Mouse (Mus musculus): ENCODE results near the gene 4930404N11Rik. TPM values are rescaled to one million over a fixed set of nuclear protein-coding genes. Genes with fewer than 3 reads are reported as not detected.

The 4930404N11Rik gene
- 0.82 and 0.91 TPM in 2 replicates for polyA plus RNA-seq (2016; fragmentation: Nextera tagmentation; extraction: Ambion mirVana)

DNA sequence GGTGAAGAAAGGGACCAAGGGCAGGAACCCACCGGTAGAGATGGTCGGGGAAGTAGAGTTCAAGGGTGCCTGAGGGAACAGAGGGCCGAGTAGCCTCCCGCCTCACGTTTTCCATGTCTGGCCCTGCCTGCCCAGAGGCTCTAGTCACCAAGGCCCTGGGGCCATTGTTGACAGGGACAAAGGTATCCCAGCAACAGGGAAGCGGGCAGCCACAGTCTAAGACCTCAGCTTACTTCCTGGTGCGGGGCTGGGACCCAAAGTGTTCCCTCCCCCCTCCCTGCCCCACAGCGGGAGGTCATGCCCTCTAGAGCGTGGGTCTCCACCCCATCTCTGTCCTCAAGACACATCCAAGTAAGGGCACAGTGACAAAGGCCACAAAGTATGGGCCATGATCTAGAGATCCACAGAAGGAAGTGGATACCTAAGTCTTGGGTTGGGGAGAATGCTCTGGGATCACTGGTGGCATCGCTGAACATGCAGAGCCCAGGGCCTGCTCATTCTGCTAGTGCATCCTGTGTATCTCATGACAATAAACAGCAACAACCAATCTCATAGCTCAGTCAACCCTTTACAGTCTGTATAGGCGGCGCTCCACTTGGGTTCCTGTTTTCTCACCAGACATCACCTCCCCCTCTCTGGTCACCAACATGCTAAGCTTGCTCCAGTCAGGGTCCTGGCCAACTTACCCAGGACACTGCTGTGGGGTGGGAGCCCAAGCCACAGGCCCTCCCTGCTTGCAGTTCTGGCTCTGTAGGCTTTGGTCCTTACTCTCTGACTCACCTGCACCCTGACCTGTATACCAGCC lies at the start of gene 4930404N11Rik:
Gene 4930404N11Rik, minus strand, starts transcription at position 145 of the 805 bp plus-strand sequence.
- Histone ChIP-seq H3K27me3 (replicated peaks) (peaks cover 3% of the 10 kb centered on the region; the same call in 1 of the 2 replicates), H3K4me2 (peak within 1 kb of the TSS; percentile 82), H3K27ac (ENCODE audit: poor library complexity, severe bottlenecking) (peak within 1 kb of the TSS; percentile 16), H3K9ac (peak within 1 kb of the TSS; percentile 78), H3K4me3 (peak within 1 kb of the TSS; percentile 49), H3K36me3 (peaks cover 63% of the 10 kb centered on the region), H3K9me3 (replicated peaks) (no peaks in the 10 kb centered on the region), H3K4me1 (replicated peaks) (peaks cover 57% of the 10 kb centered on the region)
- 29% methylated on average over 12 of the region's 12 CpGs for WGBS
- ATAC-seq (ENCODE audit: insufficient number of reproducible peaks, low FRiP score): peak; percentile 1; the same call in 1 of the 2 replicates

- Histone ChIP-seq H3K4me3 (no peak overlapping the region), H3K27ac (ENCODE audit: poor library complexity, severe bottlenecking) (no peak overlapping the region; the same call in 1 of the 2 replicates), H3K27me3 (replicated peaks) (no peaks in the 10 kb centered on the region), H3K9ac (0 out of 2 replicates have a peak overlapping the region, but pooled peaks have one; percentile 54), H3K9me3 (replicated peaks) (no peaks in the 10 kb centered on the region), H3K36me3 (peaks cover 23% of the 10 kb centered on the region), H3K4me1 (replicated peaks) (peaks cover 93% of the 10 kb centered on the region), H3K4me2 (no peak overlapping the region)
- no peak for ATAC-seq (ENCODE audit: insufficient number of reproducible peaks, low FRiP score)
- 76% methylated on average over 5 of the region's 5 CpGs for WGBS
These were observed 49.5 kb upstream of the 4930404N11Rik start for GRCm38 (mm10) chr10:81415146-81415545.

- H3K36me3 ChIP-seq: peaks cover 18% of the 10 kb centered on the region
- peak overlapping the region; percentile 54; the same call in 1 of the 2 replicates for H3K9ac ChIP-seq
- H3K9me3 ChIP-seq (replicated peaks): no peaks in the 10 kb centered on the region
- ATAC-seq (ENCODE audit: insufficient number of reproducible peaks, low FRiP score): no peak
- no peak overlapping the region for H3K4me3 ChIP-seq
- H3K27me3 ChIP-seq (replicated peaks): no peaks in the 10 kb centered on the region
- peaks cover 98% of the 10 kb centered on the region for H3K4me1 ChIP-seq (replicated peaks)
- peak overlapping the region; percentile 92 for H3K27ac ChIP-seq (ENCODE audit: poor library complexity, severe bottlenecking)
- H3K4me2 ChIP-seq: no peak overlapping the region; the same call in 1 of the 2 replicates
These were observed 49.1 kb upstream of the 4930404N11Rik start for GRCm38 (mm10) chr10:81414682-81415081.

- peaks cover 100% of the 10 kb centered on the region for H3K4me1 ChIP-seq (replicated peaks)
- peak overlapping the region; percentile 51 for H3K4me2 ChIP-seq
- WGBS: 31% methylated on average over 26 of the region's 26 CpGs
- peaks cover 10% of the 10 kb centered on the region; the same call in 1 of the 2 replicates for H3K36me3 ChIP-seq
- peak overlapping the region; percentile 92 for H3K27ac ChIP-seq (ENCODE audit: poor library complexity, severe bottlenecking)
- no peaks in the 10 kb centered on the region for H3K9me3 ChIP-seq (replicated peaks)
- no peaks in the 10 kb centered on the region for H3K27me3 ChIP-seq (replicated peaks)
- H3K4me3 ChIP-seq: no peak overlapping the region
- peak overlapping the region; percentile 54 for H3K9ac ChIP-seq
- no peak for ATAC-seq (ENCODE audit: insufficient number of reproducible peaks, low FRiP score)
These were observed 48.0 kb upstream of the 4930404N11Rik start for GRCm38 (mm10) chr10:81413310-81414261.

- peak overlapping the region; percentile 12; the same call in 1 of the 2 replicates for H3K4me2 ChIP-seq
- no peaks in the 10 kb centered on the region for H3K27me3 ChIP-seq (replicated peaks)
- 70% methylated on average over 16 of the region's 16 CpGs for WGBS
- no peaks in the 10 kb centered on the region for H3K9me3 ChIP-seq (replicated peaks)
- no peak overlapping the region for H3K4me3 ChIP-seq
- ATAC-seq (ENCODE audit: insufficient number of reproducible peaks, low FRiP score): no peak
- H3K9ac ChIP-seq: peak overlapping the region; percentile 28
- H3K4me1 ChIP-seq (replicated peaks): peaks cover 100% of the 10 kb centered on the region
- peaks cover 16% of the 10 kb centered on the region; the same call in 1 of the 2 replicates for H3K36me3 ChIP-seq
- H3K27ac ChIP-seq (ENCODE audit: poor library complexity, severe bottlenecking): peak overlapping the region; percentile 92
These were observed 47.1 kb upstream of the 4930404N11Rik start for GRCm38 (mm10) chr10:81412586-81413309.

DNA sequence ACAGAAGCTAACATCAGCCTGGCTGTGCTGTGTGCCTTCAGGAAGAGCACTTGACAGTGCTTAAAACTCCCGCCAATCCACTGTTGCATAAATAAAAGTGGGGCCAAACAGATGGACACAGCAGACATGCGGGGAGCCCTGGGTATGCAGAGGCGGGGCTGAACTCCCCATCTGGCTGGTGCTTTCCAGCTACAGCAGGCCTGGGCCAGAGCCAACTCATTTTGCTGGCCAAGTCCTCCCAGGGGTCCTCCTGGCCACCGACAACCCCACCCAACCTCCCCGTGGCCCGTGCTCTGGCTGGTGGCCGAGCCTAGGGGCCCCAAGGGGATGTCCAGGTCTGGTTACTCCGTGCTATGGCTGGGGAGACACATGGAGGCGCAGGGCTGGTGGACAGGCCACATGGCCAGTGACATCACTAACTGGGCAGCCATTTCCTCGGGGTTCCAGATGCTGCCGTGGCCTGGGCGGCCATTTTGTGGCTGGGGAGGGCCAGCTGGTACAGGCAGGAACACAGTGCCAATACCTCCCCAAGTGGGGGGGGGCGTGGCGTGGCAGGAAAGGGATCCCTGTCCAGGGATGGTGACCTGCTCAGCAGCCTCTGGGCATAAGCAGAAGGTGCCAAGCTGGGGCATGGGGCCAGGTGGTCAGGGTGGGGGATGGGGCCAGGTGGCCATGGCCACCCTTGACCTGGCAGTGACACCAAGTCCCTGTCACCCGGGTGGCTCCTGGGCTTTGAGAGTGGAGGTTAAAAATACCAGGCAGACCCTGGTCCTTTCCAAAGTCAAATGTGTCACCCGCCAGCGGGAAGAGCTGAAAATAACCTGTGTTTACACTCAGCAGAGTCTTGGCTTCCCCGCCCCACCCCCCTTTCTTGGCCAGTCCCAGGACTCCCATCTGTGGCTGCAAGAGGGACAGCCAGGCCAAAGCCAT lies 46.1 kb upstream of the 4930404N11Rik start:
- Histone ChIP-seq H3K27ac (ENCODE audit: poor library complexity, severe bottlenecking) (peak overlapping the region; percentile 92), H3K36me3 (peaks cover 17% of the 10 kb centered on the region; the same call in 1 of the 2 replicates), H3K4me1 (replicated peaks) (peaks cover 100% of the 10 kb centered on the region), H3K9me3 (replicated peaks) (no peaks in the 10 kb centered on the region), H3K4me3 (no peak overlapping the region), H3K4me2 (peak overlapping the region; percentile 12; the same call in 1 of the 2 replicates), H3K27me3 (replicated peaks) (no peaks in the 10 kb centered on the region), H3K9ac (peak overlapping the region; percentile 49)
- ATAC-seq (ENCODE audit: insufficient number of reproducible peaks, low FRiP score): no peak
- WGBS: 47% methylated on average over 18 of the region's 18 CpGs

- no peak overlapping the region for H3K4me3 ChIP-seq
These were observed 45.4 kb upstream of the 4930404N11Rik start for GRCm38 (mm10) chr10:81410981-81411380.

GRCm38 (mm10) chr10:81410350-81410749 lies 44.7 kb upstream of the 4930404N11Rik start:
- Histone ChIP-seq H3K27ac (ENCODE audit: poor library complexity, severe bottlenecking) (peak overlapping the region; percentile 92), H3K4me3 (peak overlapping the region; percentile 11; the same call in 1 of the 2 replicates), H3K4me1 (replicated peaks) (peaks cover 100% of the 10 kb centered on the region), H3K36me3 (peaks cover 29% of the 10 kb centered on the region), H3K27me3 (replicated peaks) (no peaks in the 10 kb centered on the region), H3K9me3 (replicated peaks) (no peaks in the 10 kb centered on the region), H3K4me2 (peak overlapping the region; percentile 37), H3K9ac (peak overlapping the region; percentile 8; the same call in 1 of the 2 replicates)
- 62% methylated on average over 4 of the region's 4 CpGs for WGBS
- ATAC-seq (ENCODE audit: insufficient number of reproducible peaks, low FRiP score): no peak

More at GRCm38 (mm10) chr10:81410981-81411380, 45.4 kb upstream of the 4930404N11Rik start:
- Histone ChIP-seq H3K27ac (ENCODE audit: poor library complexity, severe bottlenecking) (peak overlapping the region; percentile 92), H3K27me3 (replicated peaks) (no peaks in the 10 kb centered on the region), H3K4me1 (replicated peaks) (peaks cover 100% of the 10 kb centered on the region), H3K9ac (no peak overlapping the region), H3K36me3 (peaks cover 24% of the 10 kb centered on the region; the same call in 1 of the 2 replicates), H3K9me3 (replicated peaks) (no peaks in the 10 kb centered on the region), H3K4me2 (peak overlapping the region; percentile 37; the same call in 1 of the 2 replicates)
- WGBS: 66% methylated on average over 9 of the region's 9 CpGs
- no peak for ATAC-seq (ENCODE audit: insufficient number of reproducible peaks, low FRiP score)

- peak overlapping the region; percentile 26; the same call in 1 of the 2 replicates for H3K9ac ChIP-seq
- H3K27ac ChIP-seq (ENCODE audit: poor library complexity, severe bottlenecking): peak overlapping the region; percentile 92
- 0 out of 2 replicates have a peak overlapping the region, but pooled peaks have one; percentile 11 for H3K4me3 ChIP-seq
- no peaks in the 10 kb centered on the region for H3K9me3 ChIP-seq (replicated peaks)
- peak; percentile 19 for ATAC-seq (ENCODE audit: insufficient number of reproducible peaks, low FRiP score)
- peaks cover 39% of the 10 kb centered on the region for H3K36me3 ChIP-seq
- H3K4me1 ChIP-seq (replicated peaks): peaks cover 97% of the 10 kb centered on the region
- H3K4me2 ChIP-seq: peak overlapping the region; percentile 37
- H3K27me3 ChIP-seq (replicated peaks): 0 out of 2 replicates have a peak, but pooled peaks cover 5% of the 10 kb centered on the region
- 25% methylated on average over 8 of the region's 8 CpGs for WGBS
These were observed 43.7 kb upstream of the 4930404N11Rik start for GRCm38 (mm10) chr10:81409330-81409729.

All from heart, embryonic 12.5 days (tissue).